Mouse (Mus musculus): ENCODE results near the gene Syk. TPM values are rescaled to one million over a fixed set of nuclear protein-coding genes. Genes with fewer than 3 reads are reported as not detected.
A peak's percentile ranks its signal among the peaks of the same experiment; 100 is the strongest.

Gene Syk
- polyA plus RNA-seq, 1 experiment from 2014 or later = 3.8 TPM

DNA sequence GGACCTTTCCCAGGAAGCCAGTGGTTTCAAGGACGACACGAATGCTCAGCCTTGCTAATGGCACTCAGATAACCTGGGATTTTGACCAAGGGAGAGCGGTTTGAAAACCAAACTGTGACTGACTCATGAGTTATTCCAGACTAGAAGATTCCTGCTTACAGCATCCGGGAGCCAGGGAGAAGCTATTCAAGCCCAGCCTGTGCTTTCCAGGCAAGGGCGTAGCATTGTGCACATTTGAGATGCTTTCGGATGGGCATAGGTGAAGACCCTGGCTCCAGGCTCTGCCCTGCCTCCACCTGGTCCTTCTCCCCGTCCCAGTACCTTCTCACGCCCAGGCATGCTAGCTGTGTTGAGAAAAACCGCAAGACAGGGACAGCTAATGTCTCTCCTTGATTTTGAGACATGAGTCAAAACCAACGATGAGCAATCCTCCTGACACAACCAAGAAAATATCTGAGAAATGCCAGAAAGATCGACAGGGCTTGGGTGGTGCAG lies 76.2 kb downstream of the Syk start:
- WGBS = 86% methylated on average over 11 of the region's 11 CpGs
- Histone ChIP-seq H3K27ac (ENCODE audit: low read depth, low read length) (no peak overlapping the region), H3K36me3 (ENCODE audit: control insufficient read depth, insufficient read depth, low read length) (no peaks in the 10 kb centered on the region), H3K27me3 (ENCODE audit: control insufficient read depth, insufficient read depth, low read length) (no peaks in the 10 kb centered on the region), H3K4me1 (ENCODE audit: control insufficient read depth, insufficient read depth, low read length) (no peaks in the 10 kb centered on the region), H3K9ac (ENCODE audit: low read length) (no peak overlapping the region), H3K4me3 (ENCODE audit: low read depth, low read length) (no peak overlapping the region), H3K9me3 (ENCODE audit: control insufficient read depth, low read length) (no peaks in the 10 kb centered on the region), H3K4me2 (ENCODE audit: low read depth) (no peak overlapping the region)
- ATAC-seq (ENCODE audit: insufficient read depth, low FRiP score, low TSS enrichment) (no peak), DNase-seq (ENCODE audit: low spot score) (no peak)

DNA sequence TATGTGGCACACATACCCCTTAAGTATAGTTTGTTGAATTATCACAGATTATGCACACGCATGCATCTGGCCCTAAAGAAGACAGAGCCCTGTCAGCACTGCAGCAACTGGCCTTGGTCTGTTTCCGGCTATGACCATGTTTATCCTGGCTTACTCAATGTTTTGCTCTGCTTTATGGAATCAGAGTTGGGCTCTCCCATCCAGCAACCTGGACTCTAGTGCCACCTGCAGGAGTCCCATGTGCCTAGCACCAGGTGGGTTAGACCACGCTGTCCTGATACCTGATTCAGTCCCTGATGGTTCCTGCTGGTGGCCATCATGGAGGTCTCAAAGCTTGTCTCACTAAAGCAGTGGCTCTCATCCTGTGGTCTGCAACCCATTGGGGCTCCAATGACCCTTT lies 86.9 kb downstream of the Syk start:
- ATAC-seq (ENCODE audit: insufficient read depth, low FRiP score, low TSS enrichment) (no peak), DNase-seq (ENCODE audit: low spot score) (no peak)
- Histone ChIP-seq H3K27me3 (ENCODE audit: control insufficient read depth, insufficient read depth, low read length) (no peaks in the 10 kb centered on the region), H3K4me3 (ENCODE audit: low read depth, low read length) (no peak overlapping the region), H3K36me3 (ENCODE audit: control insufficient read depth, insufficient read depth, low read length) (no peaks in the 10 kb centered on the region), H3K4me1 (ENCODE audit: control insufficient read depth, insufficient read depth, low read length) (no peaks in the 10 kb centered on the region), H3K9me3 (ENCODE audit: control insufficient read depth, low read length) (no peaks in the 10 kb centered on the region), H3K4me2 (ENCODE audit: low read depth) (no peak overlapping the region), H3K27ac (ENCODE audit: low read depth, low read length) (no peak overlapping the region), H3K9ac (ENCODE audit: low read length) (no peak overlapping the region)
- 72% methylated on average over 3 of the region's 3 CpGs for WGBS

DNA sequence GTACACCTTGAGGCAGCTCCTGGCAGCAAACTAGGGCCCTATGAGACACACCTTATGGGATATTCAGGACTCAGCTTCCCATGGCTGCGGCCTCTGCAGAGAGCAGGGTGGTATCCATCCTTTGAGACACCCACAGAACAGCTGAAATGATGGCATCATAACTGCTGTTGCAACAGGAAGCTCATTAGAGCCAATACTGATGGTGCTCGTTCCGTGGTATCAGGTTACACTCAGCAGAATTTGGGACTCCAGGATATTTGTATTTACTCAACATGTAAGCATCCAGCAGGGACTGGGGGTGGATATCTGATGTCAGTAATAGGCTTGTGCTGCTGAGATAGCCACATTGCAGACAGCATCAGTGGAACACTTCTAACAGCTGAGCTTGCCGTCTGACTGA lies 90.3 kb downstream of the Syk start:
- 76% methylated on average over 4 of the region's 4 CpGs for WGBS
- H3K27ac ChIP-seq (ENCODE audit: low read depth, low read length) = no peak overlapping the region
- H3K4me3 ChIP-seq (ENCODE audit: low read depth, low read length) = no peak overlapping the region
- DNase-seq (ENCODE audit: low spot score) = no peak
- H3K36me3 ChIP-seq (ENCODE audit: control insufficient read depth, insufficient read depth, low read length) = no peaks in the 10 kb centered on the region
- H3K4me1 ChIP-seq (ENCODE audit: control insufficient read depth, insufficient read depth, low read length) = no peaks in the 10 kb centered on the region
- no peaks in the 10 kb centered on the region for H3K27me3 ChIP-seq (ENCODE audit: control insufficient read depth, insufficient read depth, low read length)
- H3K4me2 ChIP-seq (ENCODE audit: low read depth) = no peak overlapping the region
- ATAC-seq (ENCODE audit: insufficient read depth, low FRiP score, low TSS enrichment) = no peak
- H3K9ac ChIP-seq (ENCODE audit: low read length) = no peak overlapping the region
- no peaks in the 10 kb centered on the region for H3K9me3 ChIP-seq (ENCODE audit: control insufficient read depth, low read length)

DNA sequence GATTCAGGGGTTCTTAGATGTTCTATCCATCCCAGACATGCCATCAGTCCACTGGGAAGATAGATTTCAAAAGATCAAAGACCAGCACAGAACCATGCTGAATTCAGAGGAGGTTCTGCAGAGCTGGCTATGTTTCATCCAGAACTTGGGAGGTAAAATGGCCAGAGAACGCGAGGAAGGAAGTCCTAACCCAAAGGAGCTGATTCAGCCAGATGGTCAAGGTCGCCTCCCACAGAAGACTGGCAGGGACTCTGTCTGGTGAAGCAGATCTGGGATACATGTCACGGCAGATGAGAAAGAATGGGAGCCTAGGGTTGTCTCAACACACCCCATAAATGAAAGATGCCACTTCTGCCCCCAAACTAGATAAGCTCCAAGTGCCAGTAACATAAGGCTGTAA lies 90.9 kb downstream of the Syk start:
- no peaks in the 10 kb centered on the region for H3K4me1 ChIP-seq (ENCODE audit: control insufficient read depth, insufficient read depth, low read length)
- no peaks in the 10 kb centered on the region for H3K36me3 ChIP-seq (ENCODE audit: control insufficient read depth, insufficient read depth, low read length)
- ATAC-seq (ENCODE audit: insufficient read depth, low FRiP score, low TSS enrichment) (no peak), DNase-seq (ENCODE audit: low spot score) (no peak)
- no peaks in the 10 kb centered on the region for H3K9me3 ChIP-seq (ENCODE audit: control insufficient read depth, low read length)
- no peak overlapping the region for H3K27ac ChIP-seq (ENCODE audit: low read depth, low read length)
- no peak overlapping the region for H3K4me3 ChIP-seq (ENCODE audit: low read depth, low read length)
- no peak overlapping the region for H3K9ac ChIP-seq (ENCODE audit: low read length)
- no peaks in the 10 kb centered on the region for H3K27me3 ChIP-seq (ENCODE audit: control insufficient read depth, insufficient read depth, low read length)
- WGBS = 73% methylated on average over 4 of the region's 4 CpGs
- no peak overlapping the region for H3K4me2 ChIP-seq (ENCODE audit: low read depth)

DNA sequence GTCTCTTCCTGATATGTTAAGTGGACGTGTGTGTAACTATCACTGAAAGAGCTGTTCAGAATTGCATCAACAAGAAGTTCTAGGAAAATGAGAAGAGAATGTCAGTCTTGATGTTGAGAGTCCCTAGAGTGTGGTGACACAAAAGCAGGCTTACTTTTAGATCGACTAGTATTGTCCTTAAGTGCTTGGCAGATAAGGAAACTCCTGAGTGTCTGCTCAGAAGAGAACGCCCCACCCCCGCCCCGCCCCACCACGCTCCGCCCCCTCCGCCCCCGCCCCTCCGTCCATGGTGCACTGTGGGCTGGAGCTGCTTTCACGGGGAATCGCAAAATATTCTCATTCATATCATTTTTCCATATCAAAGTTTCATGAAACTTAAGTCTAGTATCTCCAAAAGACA lies 91.9 kb downstream of the Syk start:
- ATAC-seq (ENCODE audit: insufficient read depth, low FRiP score, low TSS enrichment) = no peak
- H3K36me3 ChIP-seq (ENCODE audit: control insufficient read depth, insufficient read depth, low read length) = no peaks in the 10 kb centered on the region
- H3K9me3 ChIP-seq (ENCODE audit: control insufficient read depth, low read length) = no peaks in the 10 kb centered on the region
- no peak for DNase-seq (ENCODE audit: low spot score)
- no peak overlapping the region for H3K27ac ChIP-seq (ENCODE audit: low read depth, low read length)
- no peak overlapping the region for H3K9ac ChIP-seq (ENCODE audit: low read length)
- no peak overlapping the region for H3K4me2 ChIP-seq (ENCODE audit: low read depth)
- H3K4me1 ChIP-seq (ENCODE audit: control insufficient read depth, insufficient read depth, low read length) = no peaks in the 10 kb centered on the region
- no peaks in the 10 kb centered on the region for H3K27me3 ChIP-seq (ENCODE audit: control insufficient read depth, insufficient read depth, low read length)
- no peak overlapping the region for H3K4me3 ChIP-seq (ENCODE audit: low read depth, low read length)
- 53% methylated on average over 12 of the region's 12 CpGs for WGBS

DNA sequence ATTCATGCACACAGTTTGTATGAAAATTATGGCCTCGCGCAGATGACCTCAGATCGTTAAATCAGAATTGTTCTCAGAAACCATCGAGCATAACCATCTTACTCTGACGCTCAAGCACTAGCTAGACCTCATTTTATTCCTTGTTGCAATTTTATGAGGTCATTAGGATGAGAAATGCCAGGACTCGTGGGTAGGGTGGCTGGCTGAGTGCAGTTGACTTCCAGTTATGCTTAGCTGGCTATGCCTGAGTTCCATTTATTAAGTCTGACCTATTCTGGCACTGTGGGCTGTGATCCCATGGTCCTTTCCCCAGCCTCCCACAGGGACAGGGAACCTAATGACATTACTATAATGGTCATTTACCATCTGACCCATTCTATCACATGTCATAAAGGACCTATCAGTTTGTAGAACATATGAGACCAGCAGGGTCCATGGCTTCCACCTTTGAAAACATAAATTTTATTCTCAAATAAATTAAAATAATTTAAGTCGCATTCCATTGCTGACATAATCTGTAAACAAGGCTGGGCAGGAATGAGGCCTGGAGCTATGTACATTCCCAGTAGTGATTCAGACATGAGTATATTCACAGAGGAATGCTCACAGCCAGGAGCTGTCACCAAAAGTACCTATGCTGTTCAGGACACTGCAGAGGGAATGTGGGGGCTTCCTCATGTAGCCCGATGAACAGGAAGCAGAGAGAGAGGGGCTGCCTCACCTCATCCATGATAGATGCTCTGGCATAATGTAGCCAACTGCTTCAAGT lies 92.7 kb downstream of the Syk start:
- no peaks in the 10 kb centered on the region for H3K36me3 ChIP-seq (ENCODE audit: control insufficient read depth, insufficient read depth, low read length)
- no peaks in the 10 kb centered on the region for H3K27me3 ChIP-seq (ENCODE audit: control insufficient read depth, insufficient read depth, low read length)
- ATAC-seq (ENCODE audit: insufficient read depth, low FRiP score, low TSS enrichment) = no peak
- H3K4me2 ChIP-seq (ENCODE audit: low read depth) = no peak overlapping the region
- no peak overlapping the region for H3K4me3 ChIP-seq (ENCODE audit: low read depth, low read length)
- no peak for DNase-seq (ENCODE audit: low spot score)
- H3K27ac ChIP-seq (ENCODE audit: low read depth, low read length) = no peak overlapping the region
- H3K4me1 ChIP-seq (ENCODE audit: control insufficient read depth, insufficient read depth, low read length) = no peaks in the 10 kb centered on the region
- no peak overlapping the region for H3K9ac ChIP-seq (ENCODE audit: low read length)
- H3K9me3 ChIP-seq (ENCODE audit: control insufficient read depth, low read length) = no peaks in the 10 kb centered on the region
- 76% methylated on average over 8 of the region's 8 CpGs for WGBS

DNA sequence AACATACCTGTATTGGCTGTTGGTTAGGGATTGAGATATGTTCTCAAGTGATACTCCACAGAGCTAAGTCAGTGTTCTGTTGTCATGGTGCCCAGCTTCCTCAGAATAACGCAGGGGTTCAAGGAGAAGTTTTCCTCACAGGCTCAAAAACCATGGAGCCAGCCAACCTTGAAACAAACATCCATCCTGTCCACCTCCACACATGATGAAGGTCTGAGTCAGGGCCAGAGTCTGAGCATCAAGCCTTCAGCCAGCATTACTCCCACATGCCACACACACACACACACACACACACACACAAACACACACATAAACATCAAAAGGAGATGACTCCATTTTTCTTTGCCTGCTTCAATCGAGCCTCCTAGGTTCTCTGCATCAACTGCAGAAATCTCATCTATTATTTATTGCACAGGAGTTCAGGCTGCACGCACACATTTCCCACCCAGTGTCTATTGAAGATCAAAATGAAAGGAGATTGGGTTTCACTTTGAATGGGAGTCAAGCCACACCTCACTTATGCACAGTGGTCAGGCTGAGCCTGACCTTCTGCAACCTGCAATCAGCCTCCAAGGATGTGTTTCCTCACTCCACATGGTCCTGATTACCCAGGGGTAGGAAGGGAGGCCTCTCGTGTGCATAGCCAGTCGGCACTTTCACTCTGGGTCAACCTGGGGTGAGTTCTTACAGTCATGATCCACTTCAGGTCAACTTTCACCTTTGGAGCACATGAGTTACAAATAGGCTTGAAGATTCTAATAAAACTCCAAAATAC lies 93.9 kb downstream of the Syk start:
- 68% methylated on average over 5 of the region's 5 CpGs for WGBS
- Histone ChIP-seq H3K9me3 (ENCODE audit: control insufficient read depth, low read length) (no peaks in the 10 kb centered on the region), H3K36me3 (ENCODE audit: control insufficient read depth, insufficient read depth, low read length) (no peaks in the 10 kb centered on the region), H3K27ac (ENCODE audit: low read depth, low read length) (no peak overlapping the region), H3K27me3 (ENCODE audit: control insufficient read depth, insufficient read depth, low read length) (no peaks in the 10 kb centered on the region), H3K4me3 (ENCODE audit: low read depth, low read length) (no peak overlapping the region), H3K4me2 (ENCODE audit: low read depth) (no peak overlapping the region), H3K4me1 (ENCODE audit: control insufficient read depth, insufficient read depth, low read length) (no peaks in the 10 kb centered on the region), H3K9ac (ENCODE audit: low read length) (no peak overlapping the region)
- no peak for DNase-seq (ENCODE audit: low spot score)
- no peak for ATAC-seq (ENCODE audit: insufficient read depth, low FRiP score, low TSS enrichment)

DNA sequence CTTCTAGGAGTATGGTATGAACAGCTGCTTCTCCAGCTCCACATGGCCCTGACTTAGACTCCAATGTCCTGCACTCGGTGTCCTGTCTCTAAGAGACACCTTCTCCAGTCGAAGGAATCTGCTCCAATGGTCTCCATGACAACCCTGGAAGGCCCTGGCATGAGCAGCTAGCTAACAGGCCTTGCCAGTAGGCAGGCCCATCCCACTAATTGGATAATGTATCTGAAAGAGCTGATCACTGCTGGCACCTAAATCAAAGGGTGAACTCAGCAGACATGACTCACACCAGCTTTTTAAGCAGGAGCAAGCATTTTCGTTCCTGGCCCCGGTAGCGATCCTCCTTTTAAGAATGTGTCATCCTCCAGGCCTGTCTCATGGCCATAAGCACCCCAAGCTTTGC lies 96.9 kb downstream of the Syk start:
- Histone ChIP-seq H3K36me3 (ENCODE audit: control insufficient read depth, insufficient read depth, low read length) (no peaks in the 10 kb centered on the region), H3K9me3 (ENCODE audit: control insufficient read depth, low read length) (no peaks in the 10 kb centered on the region), H3K27ac (ENCODE audit: low read depth, low read length) (no peak overlapping the region), H3K4me3 (ENCODE audit: low read depth, low read length) (no peak overlapping the region), H3K4me2 (ENCODE audit: low read depth) (no peak overlapping the region), H3K27me3 (ENCODE audit: control insufficient read depth, insufficient read depth, low read length) (no peaks in the 10 kb centered on the region), H3K4me1 (ENCODE audit: control insufficient read depth, insufficient read depth, low read length) (no peaks in the 10 kb centered on the region), H3K9ac (ENCODE audit: low read length) (no peak overlapping the region)
- WGBS = 48% methylated on average over 5 of the region's 5 CpGs
- ATAC-seq (ENCODE audit: insufficient read depth, low FRiP score, low TSS enrichment) (no peak), DNase-seq (ENCODE audit: low spot score) (no peak)

DNA sequence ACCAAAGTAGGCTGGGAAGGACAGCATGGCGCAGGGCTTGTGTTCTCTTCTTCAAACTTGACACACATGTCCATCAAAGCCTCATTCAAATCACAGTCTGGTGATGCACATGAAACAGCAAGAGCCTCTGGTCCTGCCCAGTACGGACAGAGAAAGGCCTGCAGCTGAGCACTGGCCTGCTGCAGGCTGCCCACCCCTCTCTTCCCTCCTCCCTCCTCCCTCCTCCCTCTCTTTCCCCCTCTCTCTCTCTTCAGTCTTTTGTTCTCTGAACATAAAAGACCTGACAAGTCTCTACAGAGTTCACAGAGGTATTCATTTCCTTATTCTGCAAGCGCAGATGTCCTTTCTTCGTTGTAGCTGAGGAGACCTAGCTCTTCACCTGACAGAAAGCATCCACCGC lies 99.1 kb downstream of the Syk start:
- no peak overlapping the region for H3K4me2 ChIP-seq (ENCODE audit: low read depth)
- no peak for ATAC-seq (ENCODE audit: insufficient read depth, low FRiP score, low TSS enrichment)
- DNase-seq (ENCODE audit: low spot score) = peak; percentile 18
- H3K4me1 ChIP-seq (ENCODE audit: control insufficient read depth, insufficient read depth, low read length) = no peaks in the 10 kb centered on the region
- H3K9me3 ChIP-seq (ENCODE audit: control insufficient read depth, low read length) = no peaks in the 10 kb centered on the region
- 58% methylated on average over 5 of the region's 5 CpGs for WGBS
- H3K27ac ChIP-seq (ENCODE audit: low read depth, low read length) = no peak overlapping the region
- H3K27me3 ChIP-seq (ENCODE audit: control insufficient read depth, insufficient read depth, low read length) = no peaks in the 10 kb centered on the region
- H3K9ac ChIP-seq (ENCODE audit: low read length) = no peak overlapping the region
- no peak overlapping the region for H3K4me3 ChIP-seq (ENCODE audit: low read depth, low read length)
- no peaks in the 10 kb centered on the region for H3K36me3 ChIP-seq (ENCODE audit: control insufficient read depth, insufficient read depth, low read length)

Measured in neural tube, embryonic 11.5 days (tissue).